Mouse (Mus musculus) lung, postnatal 0 days (tissue): ENCODE measurements around the gene Tab1. TPM values are rescaled to one million over a fixed set of nuclear protein-coding genes. Genes with fewer than 3 reads are reported as not detected.
A peak's percentile ranks its signal among the peaks of the same experiment; 100 is the strongest.

Source experiments
- ATAC-seq: fragments of 200-750 bp; cut with Nextera tagmentation; 2 replicates; pipeline ENCODE4 v1.8.0; 2017; ENCODE audit warnings: moderate library complexity
- DNase-seq: peaks from one replicate; pipeline ENCODE4 v3.0.0-alpha.2; 2016; ENCODE audit warnings: low spot score
- H3K27ac ChIP-seq: fragments of 300-500 bp; sonication (generic); 2 replicates; pipeline ENCODE4 v1.5.1; 2014; ENCODE audit warnings: antibody characterized with exemption, mild to moderate bottlenecking, low read length, mixed read lengths
- H3K27me3 ChIP-seq: fragments of 300-500 bp; sonication (generic); replicated peaks from 2 replicates; pipeline ENCODE4 v1.6.1; 2014; ENCODE audit warnings: low read length, mixed read lengths; ENCODE audit not compliant: insufficient read depth
- H3K36me3 ChIP-seq: fragments of 300-500 bp; sonication (generic); 2 replicates; pipeline ENCODE4 v1.6.1; 2014; ENCODE audit warnings: low read length, mixed read lengths; ENCODE audit not compliant: insufficient read depth
- H3K4me1 ChIP-seq: fragments of 300-500 bp; sonication (generic); 2 replicates; pipeline ENCODE4 v1.6.1; 2014; ENCODE audit warnings: antibody characterized with exemption, low read depth, low read length, mixed read lengths; ENCODE audit not compliant: insufficient read depth
- H3K4me2 ChIP-seq: fragments of 300-500 bp; sonication (generic); replicated peaks from 2 replicates; pipeline ENCODE4 v1.6.1; 2014; ENCODE audit warnings: low read depth, mild to moderate bottlenecking, low read length, moderate library complexity, mixed read lengths
- H3K4me3 ChIP-seq: fragments of 300-500 bp; sonication (generic); 2 replicates; pipeline ENCODE4 v1.5.1; 2014; ENCODE audit warnings: low read depth, low read length
- H3K9ac ChIP-seq: fragments of 300-500 bp; sonication (generic); replicated peaks from 2 replicates; pipeline ENCODE4 v1.6.1; 2014; ENCODE audit warnings: low read depth, mild to moderate bottlenecking
- H3K9me3 ChIP-seq: fragments of 300-500 bp; sonication (generic); 2 replicates; pipeline ENCODE4 v1.6.1; 2016; ENCODE audit warnings: low read length, mixed read lengths
- CTCF ChIP-seq: IDR thresholded peaks from 2 replicates; pipeline ENCODE4 v1.5.1; 2016; ENCODE audit warnings: antibody characterized with exemption, mild to moderate bottlenecking
- EP300 ChIP-seq: IDR thresholded peaks from 2 replicates; pipeline ENCODE4 v1.6.1; 2016; ENCODE audit warnings: antibody characterized with exemption, mild to moderate bottlenecking, control low read depth
- WGBS: fragments of 180-500 bp; shearing (Covaris S2); extraction: QIAGEN DNeasy Blood & Tissue Kit; methylation state at CpG from one replicate; pipeline ENCODE4 v1.1.7; 2014; 5-methylcytosine and 5-hydroxymethylcytosine counted together
- polyA plus RNA-seq: library from polyadenylated mRNA; unstranded; fragments of >200 nt; fragmentation: Nextera tagmentation; extraction: Ambion mirVana; gene quantifications from 2 replicates; pipeline ENCODE4 v1.2.1, GENCODE M21; 2015

The Tab1 gene
- polyA plus RNA-seq, 1 experiment from 2014 or later = 19.1 TPM

GRCm38 (mm10) chr15:80137945-80138791, 5.2 kb downstream of the Tab1 start:
- Histone ChIP-seq H3K4me2 (no peak overlapping the region), H3K4me3 (no peak overlapping the region), H3K27me3 (no peaks in the 10 kb centered on the region), H3K9me3 (no peaks in the 10 kb centered on the region), H3K4me1 (peaks cover 16% of the 10 kb centered on the region; the same call in 1 of the 2 replicates), H3K9ac (no peak overlapping the region), H3K27ac (peak overlapping the region; percentile 54; the same call in 1 of the 2 replicates), H3K36me3 (no peaks in the 10 kb centered on the region)
- ATAC-seq = no peak
- WGBS = 45% methylated on average over 17 of the region's 17 CpGs
- DNase-seq = no peak
- no peak for TF ChIP-seq EP300
- TF ChIP-seq CTCF = peak; percentile 30

GRCm38 (mm10) chr15:80140302-80140701, 7.4 kb downstream of the Tab1 start:
- peaks cover 6% of the 10 kb centered on the region; the same call in 1 of the 2 replicates for H3K4me1 ChIP-seq
- 66% methylated on average over 2 of the region's 2 CpGs for WGBS
- TF ChIP-seq CTCF = no peak
- TF ChIP-seq EP300 = no peak
- H3K4me3 ChIP-seq = no peak overlapping the region
- H3K9me3 ChIP-seq = no peaks in the 10 kb centered on the region
- H3K36me3 ChIP-seq = no peaks in the 10 kb centered on the region
- no peak overlapping the region for H3K4me2 ChIP-seq
- no peak overlapping the region for H3K9ac ChIP-seq
- H3K27me3 ChIP-seq = no peaks in the 10 kb centered on the region
- DNase-seq (peak; percentile 40), ATAC-seq (no peak)
- peak overlapping the region; percentile 32; the same call in 1 of the 2 replicates for H3K27ac ChIP-seq

GRCm38 (mm10) chr15:80140878-80141277, 8.0 kb downstream of the Tab1 start:
- Histone ChIP-seq H3K4me3 (no peak overlapping the region), H3K27ac (0 out of 2 replicates have a peak overlapping the region, but pooled peaks have one; percentile 32), H3K9me3 (no peaks in the 10 kb centered on the region), H3K4me2 (no peak overlapping the region), H3K4me1 (peaks cover 6% of the 10 kb centered on the region; the same call in 1 of the 2 replicates), H3K9ac (no peak overlapping the region), H3K36me3 (no peaks in the 10 kb centered on the region), H3K27me3 (no peaks in the 10 kb centered on the region)
- 43% methylated on average over 3 of the region's 3 CpGs for WGBS
- TF ChIP-seq CTCF = no peak
- TF ChIP-seq EP300 = no peak
- no peak for ATAC-seq
- DNase-seq = no peak

GRCm38 (mm10) chr15:80142130-80142529, 9.2 kb downstream of the Tab1 start:
- Histone ChIP-seq H3K9ac (no peak overlapping the region), H3K27me3 (no peaks in the 10 kb centered on the region), H3K4me3 (no peak overlapping the region), H3K9me3 (no peaks in the 10 kb centered on the region), H3K4me2 (no peak overlapping the region), H3K27ac (no peak overlapping the region), H3K36me3 (no peaks in the 10 kb centered on the region), H3K4me1 (peaks cover 6% of the 10 kb centered on the region; the same call in 1 of the 2 replicates)
- TF ChIP-seq EP300 (no peak), CTCF (peak; percentile 45)
- no peak for DNase-seq
- ATAC-seq = no peak
- 97% methylated on average over 3 of the region's 3 CpGs for WGBS

GRCm38 (mm10) chr15:80143760-80144159, 10.8 kb downstream of the Tab1 start:
- Histone ChIP-seq H3K9ac (no peak overlapping the region), H3K9me3 (no peaks in the 10 kb centered on the region), H3K27me3 (no peaks in the 10 kb centered on the region), H3K27ac (no peak overlapping the region), H3K4me3 (no peak overlapping the region), H3K36me3 (no peaks in the 10 kb centered on the region), H3K4me2 (no peak overlapping the region), H3K4me1 (peaks cover 3% of the 10 kb centered on the region; the same call in 1 of the 2 replicates)
- DNase-seq = no peak
- no peak for ATAC-seq
- WGBS = 93% methylated on average over 6 of the region's 6 CpGs
- TF ChIP-seq CTCF (no peak), EP300 (no peak)

- ATAC-seq (no peak), DNase-seq (no peak)
- no peaks in the 10 kb centered on the region for H3K27me3 ChIP-seq
- no peak overlapping the region for H3K9ac ChIP-seq
- no peaks in the 10 kb centered on the region for H3K9me3 ChIP-seq
- H3K36me3 ChIP-seq = no peaks in the 10 kb centered on the region
- TF ChIP-seq CTCF = no peak
- TF ChIP-seq EP300 = no peak
- no peak overlapping the region for H3K4me2 ChIP-seq
- H3K4me3 ChIP-seq = no peak overlapping the region
- peaks cover 3% of the 10 kb centered on the region; the same call in 1 of the 2 replicates for H3K4me1 ChIP-seq
- H3K27ac ChIP-seq = no peak overlapping the region
- 74% methylated on average over 5 of the region's 5 CpGs for WGBS
Observed at GRCm38 (mm10) chr15:80145397-80145796, 12.5 kb downstream of the Tab1 start.
